In the genomic region with DNA sequence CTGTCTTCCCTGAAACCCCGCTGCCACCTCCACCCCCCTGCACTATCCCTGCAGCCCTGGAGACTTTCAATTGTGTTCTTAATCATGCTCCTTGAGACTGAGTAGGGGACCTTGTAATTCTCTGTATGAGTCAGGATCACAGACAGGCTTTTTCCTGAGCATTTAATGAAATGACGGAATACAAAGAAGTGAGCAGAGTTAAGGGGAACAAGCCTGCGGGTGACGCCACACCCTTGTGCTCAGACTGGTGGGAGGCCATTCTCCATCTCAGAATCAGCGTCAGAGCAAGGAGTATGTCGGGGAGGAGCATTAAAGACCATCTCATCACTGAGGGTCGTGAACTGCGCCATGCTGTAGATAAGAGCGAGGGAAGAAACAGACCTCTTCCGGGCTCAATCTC, we compare ENCODE assay signal across 21 mouse cellular contexts.
A peak's percentile ranks its signal among the peaks of the same experiment; 100 is the strongest.
DNase-seq lines count a peak whose midpoint lies in the region; ATAC-seq lines count a peak whose summit lies in the region.
"Had no signal": no experiment of that assay in that cellular context is flagged by ENCODE, and none has a peak within 500 bp of the region (broad histone marks: within the 10 kb centered on the region; RNA-seq: fewer than 3 reads in every experiment).

No protein-coding gene starts in this region.

- H3K9ac ChIP-seq in forebrain, embryonic 12.5 days = no peak overlapping the region
- H3K9ac ChIP-seq in forebrain, embryonic 13.5 days = no peak overlapping the region
- H3K9ac ChIP-seq in midbrain, embryonic 14.5 days (replicated peaks; ENCODE audit: low read length) = no peak overlapping the region
- H3K9ac ChIP-seq: embryonic facial prominence, embryonic 12.5 days; limb, embryonic 13.5 days; liver, embryonic 13.5 days had no signal

- H3K27me3 ChIP-seq in forebrain, embryonic 10.5 days (ENCODE audit: poor library complexity, severe bottlenecking) = peaks cover 40% of the 10 kb centered on the region
- peaks cover 14% of the 10 kb centered on the region; the same call in 1 of the 2 replicates for H3K27me3 ChIP-seq in forebrain, embryonic 12.5 days
- H3K27me3 ChIP-seq in forebrain, embryonic 13.5 days = no peaks in the 10 kb centered on the region
- H3K27me3 ChIP-seq in midbrain, embryonic 14.5 days (ENCODE audit: control insufficient read depth, insufficient read depth, low read length) = no peaks in the 10 kb centered on the region
- H3K27me3 ChIP-seq: embryonic facial prominence, embryonic 12.5 days; limb, embryonic 13.5 days; liver, embryonic 13.5 days had no signal

- no peak overlapping the region for H3K4me2 ChIP-seq in forebrain, embryonic 12.5 days
- H3K4me2 ChIP-seq in forebrain, embryonic 13.5 days = no peak overlapping the region
- H3K4me2 ChIP-seq in midbrain, embryonic 14.5 days (ENCODE audit: low read length) = no peak overlapping the region
- H3K4me2 ChIP-seq: embryonic facial prominence, embryonic 12.5 days; limb, embryonic 13.5 days; liver, embryonic 13.5 days had no signal

- peak overlapping the region; percentile 9; the same call in 1 of the 2 replicates for H3K27ac ChIP-seq in forebrain, embryonic 10.5 days
- H3K27ac ChIP-seq in forebrain, embryonic 12.5 days = no peak overlapping the region
- no peak overlapping the region for H3K27ac ChIP-seq in forebrain, embryonic 13.5 days
- no peak overlapping the region for H3K27ac ChIP-seq in midbrain, embryonic 14.5 days (replicated peaks; ENCODE audit: low read depth, low read length)
- H3K27ac ChIP-seq: embryonic facial prominence, embryonic 12.5 days; hindbrain, postnatal 0 days; limb, embryonic 13.5 days; liver, embryonic 13.5 days; stomach, postnatal 0 days had no signal

- ATAC-seq in forebrain, embryonic 12.5 days (ENCODE audit: low FRiP score) = no peak
- peak; percentile 27; the same call in 1 of the 2 replicates for ATAC-seq in forebrain, embryonic 13.5 days
- no peak for ATAC-seq in midbrain, embryonic 14.5 days (ENCODE audit: low FRiP score, low TSS enrichment)
- ATAC-seq: hindbrain, postnatal 0 days; intestine, postnatal 0 days had no signal

- WGBS in forebrain, embryonic 10.5 days = 33% methylated on average over 10 of the region's 10 CpGs
- WGBS in forebrain, embryonic 12.5 days = 26% methylated on average over 10 of the region's 10 CpGs
- 24% methylated on average over 10 of the region's 10 CpGs for WGBS in forebrain, embryonic 13.5 days
- WGBS in midbrain, embryonic 14.5 days = 40% methylated on average over 10 of the region's 10 CpGs

- no peaks in the 10 kb centered on the region for H3K36me3 ChIP-seq in forebrain, embryonic 10.5 days (replicated peaks)
- H3K36me3 ChIP-seq in forebrain, embryonic 12.5 days (replicated peaks) = no peaks in the 10 kb centered on the region
- no peaks in the 10 kb centered on the region for H3K36me3 ChIP-seq in forebrain, embryonic 13.5 days (ENCODE audit: poor library complexity, severe bottlenecking)
- H3K36me3 ChIP-seq in midbrain, embryonic 14.5 days (ENCODE audit: control insufficient read depth, insufficient read depth, low read length) = no peaks in the 10 kb centered on the region
- H3K36me3 ChIP-seq: embryonic facial prominence, embryonic 12.5 days; G1E; limb, embryonic 13.5 days; liver, embryonic 13.5 days had no signal

- H3K9me3 ChIP-seq in forebrain, embryonic 10.5 days = no peaks in the 10 kb centered on the region
- H3K9me3 ChIP-seq in forebrain, embryonic 12.5 days = no peaks in the 10 kb centered on the region
- H3K9me3 ChIP-seq in forebrain, embryonic 13.5 days (replicated peaks) = no peaks in the 10 kb centered on the region
- no peaks in the 10 kb centered on the region for H3K9me3 ChIP-seq in midbrain, embryonic 14.5 days (ENCODE audit: control insufficient read depth, low read length)
- H3K9me3 ChIP-seq: embryonic facial prominence, embryonic 12.5 days; G1E; limb, embryonic 13.5 days; liver, embryonic 13.5 days had no signal

- no peak overlapping the region; the same call in 1 of the 2 replicates for H3K4me3 ChIP-seq in forebrain, embryonic 10.5 days
- H3K4me3 ChIP-seq in forebrain, embryonic 12.5 days (replicated peaks) = no peak overlapping the region
- H3K4me3 ChIP-seq in forebrain, embryonic 13.5 days = no peak overlapping the region
- no peak overlapping the region for H3K4me3 ChIP-seq in midbrain, embryonic 14.5 days (replicated peaks; ENCODE audit: low read depth, low read length)
- H3K4me3 ChIP-seq: embryonic facial prominence, embryonic 12.5 days; limb, embryonic 13.5 days; liver, embryonic 13.5 days had no signal

- H3K4me1 ChIP-seq in forebrain, embryonic 10.5 days = peaks cover 22% of the 10 kb centered on the region
- H3K4me1 ChIP-seq in forebrain, embryonic 12.5 days = peaks cover 19% of the 10 kb centered on the region
- H3K4me1 ChIP-seq in forebrain, embryonic 13.5 days = peaks cover 20% of the 10 kb centered on the region
- no peaks in the 10 kb centered on the region for H3K4me1 ChIP-seq in midbrain, embryonic 14.5 days (ENCODE audit: control insufficient read depth, insufficient read depth, low read length)
- H3K4me1 ChIP-seq: limb, embryonic 13.5 days; liver, embryonic 13.5 days had no signal

- DNase-seq in forebrain, embryonic 10.5 days (ENCODE audit: extremely low spot score, low spot score) = no peak
- DNase-seq in R1 (ENCODE audit: low read depth, low spot score) = peak; percentile 60
- peak; percentile 15 for DNase-seq in midbrain, embryonic 14.5 days
- DNase-seq in yolk sac, embryonic 10.5 days (ENCODE audit: low spot score) = no peak
- DNase-seq in thymus, postnatal 10 days (ENCODE audit: low spot score in 2 of 2) = no peak
- DNase-seq in cerebellum, adult 8-10 months = no peak
- DNase-seq: adrenal gland, postnatal 25 days; cerebellum, adult 11 months; cerebellum, postnatal 10 days; liver, embryonic 13.5 days; lung, adult 2 months; lung, postnatal 14 days; thymus, adult 2 months had no signal

Comparison
In these comparisons a context has a peak if more than half of its experiments do, and no peak if none do; other contexts are left out.
1. DNase-seq: peak in R1 (single experiment) and midbrain, embryonic 14.5 days (single experiment); none in forebrain, embryonic 10.5 days (single experiment), yolk sac, embryonic 10.5 days (single experiment), thymus, postnatal 10 days (0 of 2) and cerebellum, adult 8-10 months (single experiment).